Mouse (Mus musculus): ENCODE data around the gene Stac. TPM values are rescaled to one million over a fixed set of nuclear protein-coding genes. Genes with fewer than 3 reads are reported as not detected.

Stac gene
- polyA plus RNA-seq, 1 experiment from 2014 or later, result 0.17 TPM

DNA sequence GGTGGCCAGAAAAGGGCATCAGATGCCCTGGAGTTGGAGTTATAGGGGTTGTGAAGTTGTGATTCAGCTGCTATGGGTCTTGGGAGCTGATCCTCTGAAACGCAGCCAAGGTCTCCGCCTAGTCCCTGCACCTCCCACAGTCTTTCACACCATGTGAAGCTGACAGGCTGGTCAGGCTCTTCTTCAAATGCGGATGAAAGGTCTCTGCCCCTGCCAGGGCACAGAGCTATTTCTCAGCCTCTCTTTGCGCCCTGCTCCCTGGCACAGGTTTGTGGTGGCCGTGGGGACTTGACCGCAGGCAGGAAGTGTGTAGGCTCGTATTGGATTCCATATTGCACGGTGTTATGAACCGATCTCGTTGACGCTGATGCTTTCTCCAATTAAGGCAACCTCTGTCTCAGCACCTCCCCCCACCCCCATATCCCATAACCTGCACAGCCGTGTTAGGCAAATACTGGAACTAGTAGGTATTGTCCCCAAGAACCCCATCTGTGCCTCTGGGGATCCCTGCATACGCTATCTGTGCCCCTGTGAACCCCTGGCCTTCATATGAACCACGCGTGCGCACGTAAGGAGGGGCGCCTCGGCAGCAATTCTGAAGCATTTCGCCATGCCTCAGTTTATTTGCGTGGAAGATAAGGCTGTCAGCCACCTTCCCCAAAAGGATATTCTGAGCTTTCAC is 139.7 kb downstream of the Stac start:
- H3K27ac ChIP-seq, result no peak overlapping the region
- H3K9me3 ChIP-seq (replicated peaks), result no peaks in the 10 kb centered on the region
- no peaks in the 10 kb centered on the region for H3K27me3 ChIP-seq (replicated peaks)
- no peak for ATAC-seq
- H3K4me3 ChIP-seq, result no peak overlapping the region
- no peak overlapping the region for H3K9ac ChIP-seq
- WGBS (ENCODE audit: insufficient replicate concordance), result 68% methylated on average over 21 of the region's 21 CpGs
- no peaks in the 10 kb centered on the region for H3K36me3 ChIP-seq
- no peaks in the 10 kb centered on the region for H3K4me1 ChIP-seq
- H3K4me2 ChIP-seq, result no peak overlapping the region

GRCm38 (mm10) chr9:111542663-111543062 is 147.5 kb downstream of the Stac start:
- H3K27ac ChIP-seq, result no peak overlapping the region
- no peak overlapping the region for H3K9ac ChIP-seq
- no peak for ATAC-seq
- WGBS (ENCODE audit: insufficient replicate concordance), result 69% methylated on average over 6 of the region's 6 CpGs
- no peaks in the 10 kb centered on the region for H3K27me3 ChIP-seq (replicated peaks)
- no peak overlapping the region for H3K4me3 ChIP-seq
- H3K9me3 ChIP-seq (replicated peaks), result no peaks in the 10 kb centered on the region
- no peaks in the 10 kb centered on the region for H3K36me3 ChIP-seq
- H3K4me2 ChIP-seq, result no peak overlapping the region
- no peaks in the 10 kb centered on the region for H3K4me1 ChIP-seq

GRCm38 (mm10) chr9:111535445-111536064 is 154.6 kb downstream of the Stac start:
- Histone ChIP-seq H3K27me3 (replicated peaks) (no peaks in the 10 kb centered on the region), H3K36me3 (no peaks in the 10 kb centered on the region), H3K4me3 (no peak overlapping the region), H3K4me2 (no peak overlapping the region), H3K9me3 (replicated peaks) (no peaks in the 10 kb centered on the region), H3K9ac (no peak overlapping the region), H3K27ac (no peak overlapping the region), H3K4me1 (peaks cover 11% of the 10 kb centered on the region)
- WGBS (ENCODE audit: insufficient replicate concordance), result 64% methylated on average over 8 of the region's 8 CpGs
- ATAC-seq, result peak; percentile 54; the same call in 1 of the 2 replicates

DNA sequence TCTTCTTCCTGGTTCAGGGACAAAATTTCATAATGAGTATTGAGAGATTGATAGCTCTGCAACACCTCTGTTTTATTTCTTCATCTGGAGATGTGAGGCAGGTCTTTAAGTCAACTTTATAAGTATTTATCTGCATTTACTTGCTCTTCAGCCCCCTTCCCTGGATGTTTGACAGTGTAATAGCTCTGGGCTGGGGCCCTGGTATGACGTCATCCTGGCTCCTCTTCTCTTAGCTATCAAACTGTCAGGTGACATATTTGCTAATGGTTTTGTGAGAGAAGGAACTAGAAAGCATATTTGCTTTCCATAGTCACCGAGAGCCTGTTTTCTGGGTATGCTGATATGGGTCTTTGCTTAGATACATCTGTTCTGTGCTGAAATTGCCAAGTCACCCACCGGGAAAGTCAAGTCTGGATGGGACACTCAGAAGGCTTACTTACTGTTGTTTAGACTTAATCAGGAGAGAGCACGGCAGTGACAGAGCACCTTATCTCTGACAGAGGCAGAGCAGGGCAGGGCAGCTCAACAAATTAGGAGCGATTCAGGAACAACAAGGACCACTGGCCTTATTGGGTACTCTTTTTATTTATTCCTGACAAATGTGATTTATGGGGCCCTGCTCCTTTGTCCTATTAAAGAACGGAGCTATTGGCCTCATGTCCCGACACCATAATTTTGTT is 155.3 kb downstream of the Stac start:
- H3K4me1 ChIP-seq, result peaks cover 11% of the 10 kb centered on the region
- H3K9me3 ChIP-seq (replicated peaks), result no peaks in the 10 kb centered on the region
- no peak overlapping the region for H3K4me3 ChIP-seq
- H3K27me3 ChIP-seq (replicated peaks), result no peaks in the 10 kb centered on the region
- H3K4me2 ChIP-seq, result no peak overlapping the region; the same call in 1 of the 2 replicates
- H3K36me3 ChIP-seq, result no peaks in the 10 kb centered on the region
- peak; percentile 90 for ATAC-seq
- no peak overlapping the region for H3K27ac ChIP-seq
- H3K9ac ChIP-seq, result no peak overlapping the region
- WGBS (ENCODE audit: insufficient replicate concordance), result 25% methylated on average over 7 of the region's 7 CpGs

- no peak overlapping the region for H3K4me2 ChIP-seq
- H3K27ac ChIP-seq, result no peak overlapping the region
- no peaks in the 10 kb centered on the region for H3K4me1 ChIP-seq
- no peak for ATAC-seq
- H3K9ac ChIP-seq, result no peak overlapping the region
- no peaks in the 10 kb centered on the region for H3K27me3 ChIP-seq (replicated peaks)
- WGBS (ENCODE audit: insufficient replicate concordance), result 75% methylated on average over 3 of the region's 3 CpGs
- no peak overlapping the region for H3K4me3 ChIP-seq
- no peaks in the 10 kb centered on the region for H3K36me3 ChIP-seq
- H3K9me3 ChIP-seq (replicated peaks), result no peaks in the 10 kb centered on the region
These were observed 166.3 kb downstream of the Stac start for GRCm38 (mm10) chr9:111523871-111524270.

DNA sequence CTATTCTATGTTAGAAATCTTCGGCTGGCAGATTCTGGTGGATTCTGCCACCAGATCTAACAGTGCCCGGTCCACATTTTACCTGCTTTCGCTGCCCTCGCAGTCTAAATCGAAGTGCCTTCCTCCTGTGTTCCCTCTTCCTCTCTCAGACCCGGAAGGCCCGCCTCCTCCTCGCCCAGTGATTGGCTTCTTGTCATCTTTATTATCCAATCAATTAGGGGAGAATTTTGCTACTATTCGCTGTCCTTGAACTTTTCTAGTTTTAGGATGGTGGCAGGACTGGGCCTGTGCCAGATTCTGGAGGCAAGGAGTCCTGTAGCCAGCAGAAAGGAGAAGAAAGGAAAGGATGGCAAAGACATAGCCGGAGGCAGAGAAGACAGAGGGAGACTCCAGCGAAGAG is 167.0 kb downstream of the Stac start:
- H3K36me3 ChIP-seq, result no peaks in the 10 kb centered on the region
- H3K4me2 ChIP-seq, result no peak overlapping the region
- H3K9me3 ChIP-seq (replicated peaks), result no peaks in the 10 kb centered on the region
- no peak overlapping the region for H3K9ac ChIP-seq
- no peak overlapping the region for H3K4me3 ChIP-seq
- no peak overlapping the region for H3K27ac ChIP-seq
- no peak for ATAC-seq
- no peaks in the 10 kb centered on the region for H3K4me1 ChIP-seq
- 80% methylated on average over 11 of the region's 11 CpGs for WGBS (ENCODE audit: insufficient replicate concordance)
- H3K27me3 ChIP-seq (replicated peaks), result no peaks in the 10 kb centered on the region

DNA sequence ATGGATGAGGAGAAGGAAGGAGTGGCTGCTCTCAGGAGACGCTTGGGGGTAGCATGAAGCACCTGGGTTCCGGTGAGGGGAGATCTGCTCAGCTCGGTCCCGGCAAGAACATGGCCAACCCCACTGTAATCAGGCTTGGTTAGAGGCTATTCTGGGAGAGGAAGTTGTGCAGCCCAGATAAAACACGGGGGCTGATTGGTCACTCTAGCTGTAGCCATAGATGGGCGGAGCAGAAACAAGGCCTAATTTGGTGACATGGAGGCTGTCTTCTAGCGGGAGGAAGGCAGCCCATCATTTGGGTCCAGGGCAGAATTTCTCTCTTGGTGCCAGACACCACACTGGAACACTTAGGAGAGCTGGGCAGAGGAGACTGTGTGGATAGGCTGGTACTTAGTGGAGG is 167.9 kb downstream of the Stac start:
- Histone ChIP-seq H3K4me3 (no peak overlapping the region), H3K27me3 (replicated peaks) (no peaks in the 10 kb centered on the region), H3K4me1 (no peaks in the 10 kb centered on the region), H3K4me2 (no peak overlapping the region), H3K9ac (no peak overlapping the region), H3K27ac (no peak overlapping the region), H3K9me3 (replicated peaks) (no peaks in the 10 kb centered on the region), H3K36me3 (no peaks in the 10 kb centered on the region)
- ATAC-seq, result no peak
- 56% methylated on average over 7 of the region's 7 CpGs for WGBS (ENCODE audit: insufficient replicate concordance)

GRCm38 (mm10) chr9:111515536-111515935 is 174.6 kb downstream of the Stac start:
- Histone ChIP-seq H3K9me3 (replicated peaks) (no peaks in the 10 kb centered on the region), H3K4me2 (no peak overlapping the region), H3K27ac (no peak overlapping the region), H3K4me3 (no peak overlapping the region), H3K27me3 (replicated peaks) (no peaks in the 10 kb centered on the region), H3K4me1 (no peaks in the 10 kb centered on the region), H3K36me3 (no peaks in the 10 kb centered on the region), H3K9ac (no peak overlapping the region)
- ATAC-seq, result no peak
- WGBS (ENCODE audit: insufficient replicate concordance), result 76% methylated on average over 3 of the region's 3 CpGs

DNA sequence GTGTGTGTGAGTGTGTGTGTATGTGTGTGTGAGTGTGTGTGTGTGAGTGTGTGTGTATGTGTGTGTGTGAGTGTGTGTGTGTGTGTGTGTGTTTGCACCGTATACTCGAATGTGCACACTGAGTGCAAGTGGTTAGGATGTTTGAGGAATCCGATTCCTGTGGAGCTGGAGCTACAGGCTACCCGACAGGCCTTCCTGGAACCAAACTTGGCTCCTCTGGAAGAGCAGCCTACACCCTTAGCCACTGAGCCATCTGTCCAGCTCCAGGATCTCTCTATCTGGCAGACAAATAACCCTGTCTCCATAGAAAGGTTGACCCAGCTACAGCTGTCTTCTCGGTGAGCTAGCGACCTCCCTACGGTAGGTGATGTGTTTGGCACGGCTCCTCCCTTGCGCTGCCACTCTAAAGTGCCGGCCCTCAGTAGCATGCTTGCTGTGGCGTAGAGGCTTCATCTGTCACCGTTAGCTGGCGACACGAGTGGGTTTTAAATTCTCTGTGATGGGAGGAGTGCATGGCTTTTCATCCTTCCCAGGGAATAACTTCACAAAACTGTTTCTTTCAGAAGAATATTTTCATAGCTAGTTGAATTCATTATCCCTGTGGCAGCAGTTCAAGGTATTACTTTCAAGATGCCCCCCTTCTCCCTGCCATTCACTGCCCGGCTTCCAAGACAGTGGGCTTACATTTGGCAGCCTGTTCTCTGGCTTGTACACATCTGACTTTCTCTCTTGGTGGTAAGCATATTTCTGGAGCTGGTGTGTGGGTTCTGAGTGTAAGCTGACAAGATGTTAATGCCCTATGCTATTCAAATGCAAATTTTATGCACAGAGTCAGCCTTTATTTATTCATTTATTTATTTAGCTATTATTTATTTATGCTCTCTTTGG is 175.3 kb downstream of the Stac start:
- no peak for ATAC-seq
- Histone ChIP-seq H3K27ac (no peak overlapping the region), H3K27me3 (replicated peaks) (no peaks in the 10 kb centered on the region), H3K9me3 (replicated peaks) (no peaks in the 10 kb centered on the region), H3K4me1 (no peaks in the 10 kb centered on the region), H3K9ac (no peak overlapping the region), H3K36me3 (no peaks in the 10 kb centered on the region), H3K4me2 (no peak overlapping the region), H3K4me3 (no peak overlapping the region)
- 74% methylated on average over 15 of the region's 15 CpGs for WGBS (ENCODE audit: insufficient replicate concordance)

All from liver, embryonic 12.5 days (tissue).